Mouse (Mus musculus) CH12.LX (cell line): ENCODE results near the gene Nwd1. TPM values are rescaled to one million over a fixed set of nuclear protein-coding genes. Genes with fewer than 3 reads are reported as not detected.

Experiments
- DNase-seq: peaks from one replicate; pipeline ENCODE4 v3.0.0-alpha.2; 2013; ENCODE audit errors: extremely low read depth
- H3K27ac ChIP-seq: 2 replicates; pipeline ENCODE4 v1.5.1; 2012; ENCODE audit warnings: low read depth, mild to moderate bottlenecking, control low read depth, moderate library complexity; ENCODE audit not compliant: insufficient read depth
- H3K27me3 ChIP-seq: replicated peaks from 2 replicates; pipeline ENCODE3; 2012; ENCODE audit warnings: inconsistent platforms
- H3K36me3 ChIP-seq, 2 experiments: replicated peaks in 1 of 2; 2 replicates each; pipeline versions ENCODE3 to v1.6.1; 2012; ENCODE audit warnings: inconsistent platforms in 1 of 2, low read length in 1 of 2, mild to moderate bottlenecking in 1 of 2, mixed read lengths in 1 of 2, moderate library complexity in 1 of 2; ENCODE audit not compliant: control insufficient read depth in 1 of 2, insufficient read depth in 1 of 2
- H3K4me1 ChIP-seq, 2 experiments: 2 replicates each; pipeline ENCODE4 v1.6.1; 2012; ENCODE audit warnings: inconsistent platforms in 1 of 2, moderate library complexity in 1 of 2; ENCODE audit not compliant: insufficient read depth in 2 of 2, control insufficient read depth in 1 of 2
- H3K4me2 ChIP-seq: 2 replicates; pipeline ENCODE4 v1.6.1; 2012; ENCODE audit warnings: low read depth, mild to moderate bottlenecking, control low read depth; ENCODE audit not compliant: poor library complexity, insufficient read depth, severe bottlenecking
- H3K4me3 ChIP-seq, 3 experiments: fragments of 150-350 bp in 1 of 3; sonication (generic) in 1 of 3; replicated peaks in 1 of 3; 2 replicates each; pipeline versions ENCODE3 to v1.5.1; 2011 to 2012; ENCODE audit warnings: low read depth in 2 of 3, low read length in 2 of 3, mild to moderate bottlenecking in 2 of 3, moderate library complexity in 2 of 3, control low read depth in 1 of 3, improper control_type of control experiment in 1 of 3, inconsistent platforms in 1 of 3, mixed read lengths in 1 of 3; ENCODE audit not compliant: poor library complexity in 1 of 3
- H3K79me2 ChIP-seq: replicated peaks from 2 replicates; pipeline ENCODE4 v1.6.1; 2012; ENCODE audit warnings: mild to moderate bottlenecking, moderate library complexity; ENCODE audit not compliant: control insufficient read depth, poor library complexity, insufficient read depth, severe bottlenecking; ENCODE audit errors: extremely low read depth
- H3K9ac ChIP-seq: 2 replicates; pipeline ENCODE4 v1.6.1; 2012; ENCODE audit warnings: low read depth, mild to moderate bottlenecking, control low read depth, moderate library complexity; ENCODE audit not compliant: insufficient read depth
- H3K9me3 ChIP-seq: replicated peaks from 2 replicates; pipeline ENCODE3; 2012; ENCODE audit warnings: low read length, inconsistent platforms, mixed read lengths
- CTCF ChIP-seq, 2 experiments: IDR thresholded peaks in 1 of 2; conservative IDR thresholded peaks in 1 of 2; 2 replicates each; pipeline ENCODE4 v1.5.1; 2011 to 2012; ENCODE audit warnings: low read depth in 2 of 2, low read length in 2 of 2, improper control_type of control experiment in 1 of 2, inconsistent platforms in 1 of 2, mild to moderate bottlenecking in 1 of 2, moderate library complexity in 1 of 2
- E2F4 ChIP-seq: IDR thresholded peaks from 2 replicates; pipeline ENCODE4 v1.6.1; 2011; ENCODE audit warnings: low read depth, low read length, improper control_type of control experiment; ENCODE audit not compliant: insufficient replicate concordance
- ELF1 ChIP-seq: IDR thresholded peaks from 2 replicates; pipeline ENCODE4 v1.6.1; 2014; ENCODE audit warnings: low read depth, mild to moderate bottlenecking, inconsistent platforms, low read length, improper control_type of control experiment
- EP300 ChIP-seq: IDR thresholded peaks from 2 replicates; pipeline ENCODE4 v1.6.1; 2011; ENCODE audit warnings: low read length, improper control_type of control experiment
- ETS1 ChIP-seq: conservative IDR thresholded peaks from 2 replicates; pipeline ENCODE4 v1.6.1; 2012; ENCODE audit warnings: low read depth, mild to moderate bottlenecking, inconsistent platforms, low read length, improper control_type of control experiment, moderate library complexity
- IRF4 ChIP-seq: IDR thresholded peaks from 2 replicates; pipeline ENCODE4 v1.6.1; 2014; ENCODE audit warnings: low read depth, mild to moderate bottlenecking, inconsistent platforms, low read length, improper control_type of control experiment
- JUN ChIP-seq: IDR thresholded peaks from 2 replicates; pipeline ENCODE4 v1.6.1; 2011; ENCODE audit warnings: low read depth, mild to moderate bottlenecking, low read length, improper control_type of control experiment, moderate library complexity; ENCODE audit not compliant: insufficient read depth
- MAX ChIP-seq: IDR thresholded peaks from 2 replicates; pipeline ENCODE4 v1.6.1; 2011; ENCODE audit warnings: low read length, improper control_type of control experiment
- MEF2A ChIP-seq: IDR thresholded peaks from 2 replicates; pipeline ENCODE4 v1.6.1; 2014; ENCODE audit warnings: low read depth, mild to moderate bottlenecking, inconsistent platforms, low read length, improper control_type of control experiment, borderline replicate concordance
- MYC ChIP-seq: IDR thresholded peaks from 2 replicates; pipeline ENCODE4 v1.6.1; 2011; ENCODE audit warnings: low read depth, mild to moderate bottlenecking, improper control_type of control experiment, low read length
- NELFE ChIP-seq: IDR thresholded peaks from 2 replicates; pipeline ENCODE4 v1.6.1; 2011; ENCODE audit warnings: low read depth, low read length, improper control_type of control experiment
- POLR2A ChIP-seq: IDR thresholded peaks from 2 replicates; pipeline ENCODE4 v1.6.1; 2011; ENCODE audit warnings: low read depth, mild to moderate bottlenecking, improper control_type of control experiment, low read length
- POLR2AphosphoS2 ChIP-seq: IDR thresholded peaks from 2 replicates; pipeline ENCODE4 v1.6.1; 2011; ENCODE audit warnings: low read depth, low read length, improper control_type of control experiment
- RCOR1 ChIP-seq: conservative IDR thresholded peaks from 2 replicates; pipeline ENCODE4 v1.6.1; 2012; ENCODE audit warnings: low read depth, mild to moderate bottlenecking, inconsistent platforms, low read length, improper control_type of control experiment
- SMC3 ChIP-seq: IDR thresholded peaks from 2 replicates; pipeline ENCODE4 v1.6.1; 2011; ENCODE audit warnings: low read depth, low read length, improper control_type of control experiment
- TBP ChIP-seq: conservative IDR thresholded peaks from 2 replicates; pipeline ENCODE4 v1.6.1; 2011; ENCODE audit warnings: low read depth, low read length, improper control_type of control experiment
- ZC3H11A ChIP-seq: IDR thresholded peaks from 2 replicates; pipeline ENCODE4 v1.6.1; 2012; ENCODE audit warnings: low read depth, mild to moderate bottlenecking, inconsistent platforms, low read length, improper control_type of control experiment
- ZNF384 ChIP-seq: IDR thresholded peaks from 2 replicates; pipeline ENCODE4 v1.6.1; 2012; ENCODE audit warnings: low read depth, low read length, improper control_type of control experiment, inconsistent platforms
- dilution Hi-C: fragments of 300-500 bp; cut with MboI; formaldehyde crosslinking; loops from 2 replicates; pipeline ENCODE4 v1.14.3; 2020; ENCODE audit warnings: low sequenced_read_pairs; ENCODE audit not compliant: extremely low pct_unique_long_range_greater_than_20kb, extremely low pct_ligation_motif_present
- in situ Hi-C: fragments of 300-500 bp; cut with MboI; formaldehyde crosslinking; loops from 3 replicates; pipeline ENCODE4 v1.14.3; 2019; ENCODE audit warnings: low sequenced_read_pairs, low pct_ligation_motif_present, low pct_unique_long_range_greater_than_20kb, mixed read lengths
- polyA plus RNA-seq: library from polyadenylated mRNA; unstranded; fragments of >175 nt; gene quantifications from 2 replicates; pipeline ENCODE4 v1.2.1, GENCODE M21; 2012; ENCODE audit warnings: low read depth; ENCODE audit not compliant: insufficient read length
- total RNA-seq, 2 experiments: library from RNA; depleted of rRNA; stranded (reverse); fragments of 300-350 nt in 1 of 2; fragments of >200 nt in 1 of 2; gene quantifications; 2 replicates each; pipeline ENCODE4 v1.2.3; 2012 to 2014

Gene Nwd1
- total and polyA plus RNA-seq, 3 experiments, result 0.04 TPM; not detected in 2

DNA sequence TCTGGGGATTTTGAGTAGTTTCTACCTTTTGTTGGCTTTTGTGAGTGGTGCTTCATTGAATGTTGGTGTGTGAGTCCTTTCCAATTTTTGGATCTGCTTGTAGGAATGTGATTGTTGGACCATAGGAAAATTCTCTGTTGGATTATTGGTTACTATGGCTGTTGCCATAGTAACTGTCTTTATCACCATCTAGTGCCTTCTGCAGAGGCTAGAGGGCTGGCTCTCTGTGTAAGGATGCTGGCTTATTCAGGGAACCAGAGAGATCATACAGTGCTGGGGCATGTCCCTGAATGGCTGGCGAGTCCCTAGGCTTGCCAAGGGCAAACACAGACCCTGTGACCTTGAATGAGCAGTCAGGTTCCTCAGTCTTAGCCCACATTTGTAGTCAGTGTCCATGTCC lies 82.1 kb downstream of the Nwd1 start:
- dilution Hi-C loops (no loop called here), in situ Hi-C loops (no loop called here)
- Histone ChIP-seq H3K4me2 (no peak overlapping the region), H3K4me1 (peaks cover 0 to 23% of the 10 kb centered on the region in 2 experiments; a peak in 2 of 4 replicates), H3K9ac (no peak overlapping the region), H3K9me3 (no peaks in the 10 kb centered on the region), H3K27me3 (no peaks in the 10 kb centered on the region), H3K36me3 (peaks cover 85 to 95% of the 10 kb centered on the region in 2 experiments), H3K4me3 (no peak overlapping the region), H3K27ac (no peak overlapping the region), H3K79me2 (peaks cover 8% of the 10 kb centered on the region)
- DNase-seq, result no peak
- no peak for TF ChIP-seq ELF1
- TF ChIP-seq MAX, result no peak
- TF ChIP-seq ZNF384, result no peak
- no peak for TF ChIP-seq MYC
- TF ChIP-seq SMC3, result no peak
- no peak for TF ChIP-seq RCOR1
- TF ChIP-seq TBP, result no peak
- no peak for TF ChIP-seq CTCF (conservative IDR thresholded peaks at IDR 0.05 in 1 of 2, IDR thresholded peaks at IDR 0.05 in 1 of 2; ENCODE audit: low read depth in 2 of 2, low read length in 2 of 2)
- TF ChIP-seq MEF2A, result no peak
- TF ChIP-seq EP300, result no peak
- TF ChIP-seq ZC3H11A, result no peak
- TF ChIP-seq POLR2AphosphoS2, result no peak

DNA sequence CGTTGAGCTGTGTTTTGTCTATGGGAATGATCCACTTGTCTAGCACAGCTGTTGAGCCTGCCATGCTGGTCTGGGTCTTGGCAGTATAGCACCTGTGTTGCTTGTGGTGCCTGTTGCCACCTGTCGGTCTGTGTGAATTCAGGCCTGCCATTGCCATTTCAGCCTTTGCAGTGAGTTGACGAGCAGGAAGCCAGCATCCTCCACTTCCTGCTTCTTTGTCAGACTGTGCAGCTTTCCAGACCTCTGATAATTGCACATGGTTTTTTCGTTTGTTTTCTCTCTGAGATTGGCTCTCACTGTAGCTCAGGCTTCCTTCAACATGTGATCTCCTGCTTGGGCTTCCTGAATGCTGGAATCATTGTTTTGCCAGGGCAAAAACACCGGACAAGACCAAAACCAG lies 88.5 kb downstream of the Nwd1 start:
- no peaks in the 10 kb centered on the region for H3K79me2 ChIP-seq
- H3K4me1 ChIP-seq, result no peaks in the 10 kb centered on the region; a peak in 1 of 4 replicates
- no peak for TF ChIP-seq SMC3
- TF ChIP-seq NELFE, result no peak
- no peak for TF ChIP-seq ETS1
- TF ChIP-seq JUN, result no peak
- TF ChIP-seq E2F4, result no peak
- TF ChIP-seq POLR2A, result no peak
- no peak for TF ChIP-seq POLR2AphosphoS2
- no peak for TF ChIP-seq IRF4
- TF ChIP-seq, all 38 proteins: peak for 0
- H3K9ac ChIP-seq, result no peak overlapping the region
- H3K27me3 ChIP-seq, result no peaks in the 10 kb centered on the region
- H3K4me2 ChIP-seq, result no peak overlapping the region
- H3K9me3 ChIP-seq, result no peaks in the 10 kb centered on the region
- no peak overlapping the region for H3K4me3 ChIP-seq
- no peak overlapping the region for H3K27ac ChIP-seq
- dilution Hi-C loops, result no loop called here
- in situ Hi-C loops, result no loop called here
- peaks cover 85 to 97% of the 10 kb centered on the region in 2 experiments for H3K36me3 ChIP-seq
- DNase-seq, result no peak
